Mouse (Mus musculus): ENCODE results near the gene Afg1l. TPM values are rescaled to one million over a fixed set of nuclear protein-coding genes. Genes with fewer than 3 reads are reported as not detected.

The Afg1l gene
- polyA plus RNA-seq, 1 experiment from 2014 or later, result 5.9 TPM

- Histone ChIP-seq H3K4me1 (ENCODE audit: control insufficient read depth, insufficient read depth, low read length) (no peaks in the 10 kb centered on the region), H3K27me3 (ENCODE audit: control insufficient read depth, insufficient read depth, low read length) (no peaks in the 10 kb centered on the region), H3K9ac (ENCODE audit: low read length) (no peak overlapping the region), H3K27ac (replicated peaks; ENCODE audit: low read depth, low read length) (no peak overlapping the region), H3K4me2 (ENCODE audit: low read depth, severe bottlenecking) (peak overlapping the region; percentile 31; the same call in 1 of the 2 replicates), H3K36me3 (ENCODE audit: control insufficient read depth, insufficient read depth, low read length) (no peaks in the 10 kb centered on the region), H3K9me3 (ENCODE audit: control insufficient read depth, low read length) (no peaks in the 10 kb centered on the region), H3K4me3 (ENCODE audit: low read depth, low read length) (no peak overlapping the region; the same call in 1 of the 2 replicates)
- DNase-seq (ENCODE audit: low spot score) (peak; percentile 92), ATAC-seq (ENCODE audit: insufficient number of reproducible peaks, low FRiP score, low TSS enrichment, low read depth) (no peak)
- WGBS, result 8% methylated on average over 20 of the region's 20 CpGs
Measured at GRCm38 (mm10) chr10:42307980-42308686, 170.2 kb downstream of the Afg1l start.

GRCm38 (mm10) chr10:42306422-42306821, 171.9 kb downstream of the Afg1l start:
- no peak overlapping the region for H3K27ac ChIP-seq (replicated peaks; ENCODE audit: low read depth, low read length)
- no peaks in the 10 kb centered on the region for H3K4me1 ChIP-seq (ENCODE audit: control insufficient read depth, insufficient read depth, low read length)
- no peak for ATAC-seq (ENCODE audit: insufficient number of reproducible peaks, low FRiP score, low TSS enrichment, low read depth)
- no peak overlapping the region for H3K9ac ChIP-seq (ENCODE audit: low read length)
- no peaks in the 10 kb centered on the region for H3K36me3 ChIP-seq (ENCODE audit: control insufficient read depth, insufficient read depth, low read length)
- H3K4me2 ChIP-seq (ENCODE audit: low read depth, severe bottlenecking), result no peak overlapping the region
- H3K27me3 ChIP-seq (ENCODE audit: control insufficient read depth, insufficient read depth, low read length), result no peaks in the 10 kb centered on the region
- 87% methylated on average over 8 of the region's 8 CpGs for WGBS
- no peak for DNase-seq (ENCODE audit: low spot score)
- no peaks in the 10 kb centered on the region for H3K9me3 ChIP-seq (ENCODE audit: control insufficient read depth, low read length)
- H3K4me3 ChIP-seq (ENCODE audit: low read depth, low read length), result no peak overlapping the region

GRCm38 (mm10) chr10:42300805-42301204, 177.6 kb downstream of the Afg1l start:
- H3K36me3 ChIP-seq (ENCODE audit: control insufficient read depth, insufficient read depth, low read length), result no peaks in the 10 kb centered on the region
- H3K27ac ChIP-seq (replicated peaks; ENCODE audit: low read depth, low read length), result no peak overlapping the region
- H3K27me3 ChIP-seq (ENCODE audit: control insufficient read depth, insufficient read depth, low read length), result no peaks in the 10 kb centered on the region
- H3K4me3 ChIP-seq (ENCODE audit: low read depth, low read length), result no peak overlapping the region
- peaks cover 5% of the 10 kb centered on the region; the same call in 1 of the 2 replicates for H3K4me1 ChIP-seq (ENCODE audit: control insufficient read depth, insufficient read depth, low read length)
- DNase-seq (ENCODE audit: low spot score) (no peak), ATAC-seq (ENCODE audit: insufficient number of reproducible peaks, low FRiP score, low TSS enrichment, low read depth) (no peak)
- H3K9ac ChIP-seq (ENCODE audit: low read length), result no peak overlapping the region
- no peak overlapping the region for H3K4me2 ChIP-seq (ENCODE audit: low read depth, severe bottlenecking)
- 63% methylated on average over 4 of the region's 4 CpGs for WGBS
- H3K9me3 ChIP-seq (ENCODE audit: control insufficient read depth, low read length), result no peaks in the 10 kb centered on the region; the same call in 1 of the 2 replicates

GRCm38 (mm10) chr10:42299967-42300366, 178.4 kb downstream of the Afg1l start:
- DNase-seq (ENCODE audit: low spot score), result peak; percentile 35
- H3K4me2 ChIP-seq (ENCODE audit: low read depth, severe bottlenecking), result no peak overlapping the region
- no peaks in the 10 kb centered on the region for H3K27me3 ChIP-seq (ENCODE audit: control insufficient read depth, insufficient read depth, low read length)
- no peaks in the 10 kb centered on the region for H3K36me3 ChIP-seq (ENCODE audit: control insufficient read depth, insufficient read depth, low read length)
- no peak overlapping the region for H3K9ac ChIP-seq (ENCODE audit: low read length)
- no peak for ATAC-seq (ENCODE audit: insufficient number of reproducible peaks, low FRiP score, low TSS enrichment, low read depth)
- no peak overlapping the region for H3K27ac ChIP-seq (replicated peaks; ENCODE audit: low read depth, low read length)
- peaks cover 5% of the 10 kb centered on the region; the same call in 1 of the 2 replicates for H3K4me1 ChIP-seq (ENCODE audit: control insufficient read depth, insufficient read depth, low read length)
- no peak overlapping the region for H3K4me3 ChIP-seq (ENCODE audit: low read depth, low read length)
- 18% methylated on average over 7 of the region's 7 CpGs for WGBS
- no peaks in the 10 kb centered on the region; the same call in 1 of the 2 replicates for H3K9me3 ChIP-seq (ENCODE audit: control insufficient read depth, low read length)

GRCm38 (mm10) chr10:42299426-42299825, 178.9 kb downstream of the Afg1l start:
- no peak overlapping the region for H3K27ac ChIP-seq (replicated peaks; ENCODE audit: low read depth, low read length)
- peaks cover 5% of the 10 kb centered on the region; the same call in 1 of the 2 replicates for H3K4me1 ChIP-seq (ENCODE audit: control insufficient read depth, insufficient read depth, low read length)
- DNase-seq (ENCODE audit: low spot score), result no peak
- 81% methylated on average over 6 of the region's 6 CpGs for WGBS
- no peak overlapping the region for H3K4me2 ChIP-seq (ENCODE audit: low read depth, severe bottlenecking)
- H3K9me3 ChIP-seq (ENCODE audit: control insufficient read depth, low read length), result no peaks in the 10 kb centered on the region; the same call in 1 of the 2 replicates
- H3K36me3 ChIP-seq (ENCODE audit: control insufficient read depth, insufficient read depth, low read length), result no peaks in the 10 kb centered on the region
- no peak for ATAC-seq (ENCODE audit: insufficient number of reproducible peaks, low FRiP score, low TSS enrichment, low read depth)
- H3K27me3 ChIP-seq (ENCODE audit: control insufficient read depth, insufficient read depth, low read length), result no peaks in the 10 kb centered on the region
- no peak overlapping the region for H3K4me3 ChIP-seq (ENCODE audit: low read depth, low read length)
- H3K9ac ChIP-seq (ENCODE audit: low read length), result no peak overlapping the region

GRCm38 (mm10) chr10:42297954-42298353, 180.4 kb downstream of the Afg1l start:
- Histone ChIP-seq H3K9ac (ENCODE audit: low read length) (no peak overlapping the region), H3K36me3 (ENCODE audit: control insufficient read depth, insufficient read depth, low read length) (no peaks in the 10 kb centered on the region), H3K27ac (replicated peaks; ENCODE audit: low read depth, low read length) (no peak overlapping the region), H3K4me2 (ENCODE audit: low read depth, severe bottlenecking) (no peak overlapping the region), H3K9me3 (ENCODE audit: control insufficient read depth, low read length) (no peaks in the 10 kb centered on the region; the same call in 1 of the 2 replicates), H3K27me3 (ENCODE audit: control insufficient read depth, insufficient read depth, low read length) (no peaks in the 10 kb centered on the region), H3K4me3 (ENCODE audit: low read depth, low read length) (no peak overlapping the region), H3K4me1 (ENCODE audit: control insufficient read depth, insufficient read depth, low read length) (peaks cover 5% of the 10 kb centered on the region; the same call in 1 of the 2 replicates)
- ATAC-seq (ENCODE audit: insufficient number of reproducible peaks, low FRiP score, low TSS enrichment, low read depth) (no peak), DNase-seq (ENCODE audit: low spot score) (no peak)
- WGBS, result 80% methylated on average over 1 of the region's 1 CpGs

GRCm38 (mm10) chr10:42297109-42297508, 181.3 kb downstream of the Afg1l start:
- DNase-seq (ENCODE audit: low spot score) (no peak), ATAC-seq (ENCODE audit: insufficient number of reproducible peaks, low FRiP score, low TSS enrichment, low read depth) (no peak)
- H3K4me2 ChIP-seq (ENCODE audit: low read depth, severe bottlenecking), result no peak overlapping the region
- H3K4me3 ChIP-seq (ENCODE audit: low read depth, low read length), result no peak overlapping the region
- no peaks in the 10 kb centered on the region for H3K27me3 ChIP-seq (ENCODE audit: control insufficient read depth, insufficient read depth, low read length)
- no peak overlapping the region for H3K27ac ChIP-seq (replicated peaks; ENCODE audit: low read depth, low read length)
- peaks cover 5% of the 10 kb centered on the region; the same call in 1 of the 2 replicates for H3K4me1 ChIP-seq (ENCODE audit: control insufficient read depth, insufficient read depth, low read length)
- WGBS, result 76% methylated on average over 2 of the region's 2 CpGs
- no peak overlapping the region for H3K9ac ChIP-seq (ENCODE audit: low read length)
- no peaks in the 10 kb centered on the region for H3K36me3 ChIP-seq (ENCODE audit: control insufficient read depth, insufficient read depth, low read length)
- no peaks in the 10 kb centered on the region; the same call in 1 of the 2 replicates for H3K9me3 ChIP-seq (ENCODE audit: control insufficient read depth, low read length)

- H3K4me2 ChIP-seq (ENCODE audit: low read depth, severe bottlenecking), result no peak overlapping the region
- H3K27me3 ChIP-seq (ENCODE audit: control insufficient read depth, insufficient read depth, low read length), result no peaks in the 10 kb centered on the region
- no peak for DNase-seq (ENCODE audit: low spot score)
- no peaks in the 10 kb centered on the region for H3K36me3 ChIP-seq (ENCODE audit: control insufficient read depth, insufficient read depth, low read length)
- no peaks in the 10 kb centered on the region; the same call in 1 of the 2 replicates for H3K9me3 ChIP-seq (ENCODE audit: control insufficient read depth, low read length)
- ATAC-seq (ENCODE audit: insufficient number of reproducible peaks, low FRiP score, low TSS enrichment, low read depth), result no peak
- peaks cover 5% of the 10 kb centered on the region; the same call in 1 of the 2 replicates for H3K4me1 ChIP-seq (ENCODE audit: control insufficient read depth, insufficient read depth, low read length)
- no peak overlapping the region for H3K27ac ChIP-seq (replicated peaks; ENCODE audit: low read depth, low read length)
- no peak overlapping the region for H3K9ac ChIP-seq (ENCODE audit: low read length)
- WGBS, result 52% methylated on average over 4 of the region's 4 CpGs
- no peak overlapping the region for H3K4me3 ChIP-seq (ENCODE audit: low read depth, low read length)
Measured at GRCm38 (mm10) chr10:42296559-42296958, 181.8 kb downstream of the Afg1l start.
